Mouse (Mus musculus) cerebellum, adult 9-11 months (tissue): Measurements from ENCODE around the gene Olfr984.

ENCODE experiments used
- DNase-seq: peaks from one replicate; pipeline ENCODE4 v3.0.0; 2022

Olfr984 gene

DNA sequence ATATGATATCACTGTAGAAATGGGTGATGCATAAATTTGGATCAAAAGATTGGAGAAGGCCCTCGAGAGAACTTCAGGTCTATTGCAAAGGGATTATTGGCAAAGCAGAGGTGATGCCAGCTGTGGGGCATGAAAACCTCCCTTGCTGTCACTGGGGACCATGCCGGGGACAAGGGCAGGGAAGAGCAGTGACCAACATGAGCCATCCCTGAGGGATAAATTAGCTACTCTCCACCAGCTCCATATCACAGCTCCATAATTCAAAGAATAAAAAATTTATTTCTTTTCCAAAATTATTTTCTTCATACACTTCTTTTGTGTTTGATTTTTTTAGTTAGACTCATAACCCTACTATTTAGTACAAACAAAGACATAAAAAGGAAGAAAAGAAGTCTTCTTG is at the start of gene Olfr984:
Gene Olfr984 (minus strand): TSS at position 101 of the 400 bp plus-strand sequence.
- no peak for DNase-seq

DNA sequence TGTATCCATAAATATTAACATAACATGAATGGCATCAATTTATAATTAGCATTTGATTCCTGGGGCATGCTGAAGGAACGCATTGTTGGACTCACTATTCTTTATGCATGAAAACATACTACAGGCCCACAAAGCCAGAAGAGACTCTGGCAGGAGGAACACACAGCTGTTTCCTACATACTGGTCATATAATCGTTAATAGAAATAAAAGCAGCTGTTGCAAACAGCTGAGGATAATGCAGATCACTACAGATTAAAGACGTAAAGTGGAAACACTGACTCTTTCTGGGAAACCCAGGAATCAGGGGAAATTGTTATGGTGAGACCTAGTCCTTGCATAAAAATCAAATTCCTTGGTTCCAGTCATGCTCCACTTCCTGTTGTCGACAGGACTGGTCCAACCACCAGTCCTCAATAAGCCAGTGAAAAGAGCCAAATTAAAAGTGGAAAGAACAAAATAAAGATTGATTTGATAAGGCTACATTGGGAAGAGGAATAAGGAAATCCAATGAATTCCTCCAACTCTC is 41.2 kb upstream of the Olfr984 start:
- DNase-seq = no peak

DNA sequence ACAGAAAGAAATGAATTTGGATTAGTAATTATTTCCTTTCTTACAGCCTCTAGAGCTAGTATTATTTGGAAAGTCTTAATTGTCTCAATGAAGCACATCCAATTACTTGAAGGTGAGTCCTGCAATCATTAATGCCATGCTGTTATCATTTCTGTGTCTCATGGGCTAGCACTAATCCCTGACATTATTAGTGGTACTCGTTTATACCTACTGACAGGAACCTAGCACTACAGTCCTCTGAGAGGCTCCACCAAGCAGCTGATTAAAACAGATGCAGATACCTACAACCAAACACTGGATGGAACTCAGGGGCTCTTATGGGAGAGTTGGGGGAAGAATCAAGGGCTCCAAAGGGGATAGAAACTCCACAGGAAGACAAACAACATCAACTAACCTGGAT is 27.5 kb upstream of the Olfr984 start:
- DNase-seq = no peak

DNA sequence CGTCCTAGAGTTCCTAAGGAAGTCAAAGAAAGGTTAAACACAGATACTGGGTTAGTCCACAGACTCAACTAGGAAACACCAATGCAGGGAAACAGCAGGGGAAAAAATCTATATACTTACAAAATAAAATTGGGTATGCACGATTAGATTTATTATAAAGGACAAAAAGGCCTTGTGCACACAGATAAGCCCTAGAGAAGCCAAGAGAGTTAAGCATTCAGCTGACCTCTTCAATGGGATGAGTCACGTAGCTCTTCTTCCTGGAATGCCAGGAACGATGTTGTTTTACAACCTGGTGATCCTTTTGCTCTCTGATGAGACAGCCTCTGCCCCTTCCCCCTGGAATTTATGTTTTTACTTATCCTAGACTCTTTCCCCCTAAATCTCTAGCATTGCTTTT is 25.5 kb upstream of the Olfr984 start:
- no peak for DNase-seq

DNA sequence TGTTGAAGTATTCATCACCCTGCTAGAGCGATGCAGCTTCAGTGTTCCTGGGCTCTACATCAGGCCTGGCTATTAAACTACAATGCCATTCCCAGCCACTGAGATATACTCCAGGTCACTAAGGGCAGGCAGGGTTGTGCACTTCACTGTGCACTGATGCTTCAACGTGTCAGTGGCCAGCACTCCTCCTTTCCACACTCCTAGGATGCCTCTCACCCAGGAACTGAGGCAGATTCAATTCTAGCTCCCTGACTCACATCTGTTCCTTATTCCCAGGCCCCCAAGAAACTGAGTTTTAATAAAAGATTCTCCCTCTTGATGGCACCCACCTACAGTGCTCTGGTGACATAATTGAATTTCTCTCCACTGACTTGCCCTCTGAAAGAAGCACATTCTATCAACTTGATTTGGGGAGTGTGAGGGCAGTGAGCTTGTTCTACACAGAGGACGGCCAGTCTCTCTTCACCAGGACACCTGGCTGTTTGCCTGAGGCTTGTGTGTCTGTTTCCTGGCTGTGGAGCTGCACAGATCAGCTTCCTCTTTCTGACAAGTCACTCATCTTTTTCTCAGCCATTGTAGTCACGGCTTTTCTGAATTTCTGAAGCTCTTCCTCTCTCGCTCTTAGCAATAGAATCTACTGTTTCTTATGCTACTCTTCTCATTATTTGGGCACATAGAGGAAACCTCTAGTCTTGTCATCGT is 23.1 kb upstream of the Olfr984 start:
- DNase-seq = no peak

DNA sequence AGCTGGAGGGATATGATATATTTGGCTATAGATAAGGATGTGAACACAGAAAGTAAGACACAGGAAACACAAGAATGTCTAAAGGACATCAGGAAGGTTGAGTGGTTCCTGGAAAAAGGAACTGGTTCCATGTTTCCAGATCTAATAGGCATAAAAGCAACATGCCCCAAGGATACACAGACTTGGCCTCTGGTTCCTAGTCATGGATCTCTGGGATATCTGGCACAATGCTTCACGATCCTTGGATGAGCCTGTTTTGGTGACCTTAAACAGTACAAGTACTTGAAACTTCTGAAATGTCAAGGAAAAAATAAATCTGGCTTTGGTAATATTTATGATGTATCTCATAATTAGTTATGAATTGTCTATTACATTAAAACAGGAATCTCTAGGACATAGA is 16.6 kb upstream of the Olfr984 start:
- no peak for DNase-seq

DNA sequence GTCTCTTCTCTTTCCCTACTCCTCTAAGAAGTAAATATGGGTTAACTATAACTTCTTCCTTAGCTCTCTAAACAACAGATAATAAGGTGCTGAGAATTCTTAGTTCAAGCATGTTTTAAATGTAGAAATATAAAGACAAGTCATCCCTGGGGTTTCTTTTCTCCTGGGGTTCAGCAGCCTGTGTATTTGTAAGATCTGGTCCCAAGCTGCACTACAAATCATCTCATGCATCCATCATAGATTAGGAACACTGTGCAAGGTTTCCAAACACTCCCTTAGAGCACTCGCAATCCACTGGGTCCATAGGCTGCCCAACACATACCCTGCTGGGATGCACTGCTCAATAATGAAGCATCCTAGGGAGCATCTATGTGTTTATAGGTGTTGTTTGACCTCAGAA is 16.1 kb upstream of the Olfr984 start, which contains the start of gene Olfr985:
Gene Olfr985 (minus strand): TSS at position 101 of the 400 bp plus-strand sequence.
- DNase-seq = no peak

DNA sequence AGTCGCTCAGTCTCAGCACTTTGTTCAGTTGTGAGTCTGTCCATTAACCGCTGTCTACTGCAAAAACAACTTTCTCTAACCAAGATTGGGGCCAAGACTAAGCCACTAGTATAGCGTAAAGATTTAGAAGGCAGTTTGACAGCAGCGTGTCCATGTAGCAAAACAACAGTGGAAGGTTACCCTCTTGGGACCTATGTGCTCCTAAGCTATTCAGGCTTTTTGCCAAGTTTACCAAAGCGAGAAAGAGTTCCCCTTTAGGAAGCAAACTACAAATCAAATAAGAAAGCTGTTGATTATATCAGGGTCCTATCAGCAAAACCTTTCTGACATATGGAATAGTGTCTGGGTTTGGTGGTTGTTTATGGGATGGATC is 3.3 kb upstream of the Olfr984 start:
- DNase-seq = no peak

DNA sequence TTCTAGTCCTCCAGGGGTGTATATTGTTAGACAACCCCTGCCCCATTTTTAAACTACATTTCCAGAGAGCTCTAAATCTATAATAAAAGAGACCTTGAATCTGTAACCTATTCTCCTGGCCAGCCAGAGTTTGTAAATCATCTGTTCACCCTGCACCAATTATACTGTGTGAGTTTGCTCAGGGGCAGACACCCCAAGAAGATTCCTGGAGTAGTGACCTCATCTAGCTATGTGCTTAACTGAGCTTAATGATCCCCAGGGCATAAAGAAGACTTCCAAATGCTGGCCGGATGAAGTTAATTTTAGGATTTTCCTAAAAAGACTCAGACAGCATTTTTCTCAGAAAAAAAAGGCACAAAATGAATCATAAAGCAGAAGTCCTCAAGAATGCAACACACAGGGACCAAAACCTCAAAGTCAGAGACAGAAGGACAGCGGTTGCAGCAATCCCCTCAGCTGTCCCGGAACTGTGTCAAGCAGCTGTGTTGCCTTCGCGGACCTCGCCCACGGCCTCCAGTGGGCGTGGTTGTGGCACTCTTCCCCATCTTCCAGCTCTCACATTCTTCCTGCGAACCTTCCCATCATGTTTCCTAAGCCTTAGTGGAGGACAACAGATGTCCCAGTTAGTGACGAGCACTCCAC is 2.8 kb upstream of the Olfr984 start:
- DNase-seq = no peak

DNA sequence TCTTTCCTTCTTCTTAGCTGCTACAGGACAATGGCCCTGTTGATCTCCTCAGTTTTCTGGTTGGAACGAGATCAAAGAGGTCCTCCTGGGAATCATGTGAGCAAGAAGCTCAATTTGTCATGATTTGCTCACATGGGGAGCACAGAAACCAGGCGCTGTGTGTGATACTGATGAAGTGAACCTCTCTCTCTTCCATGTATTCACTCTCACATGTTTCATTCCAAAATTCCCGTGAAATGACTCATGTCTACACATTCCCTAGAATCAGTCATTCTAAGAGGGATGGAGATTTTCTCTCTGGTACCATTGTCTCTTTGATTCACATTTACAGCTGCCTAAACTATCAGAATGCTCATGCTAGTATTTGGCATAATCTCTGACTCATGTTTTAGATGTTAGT is 19.2 kb downstream of the Olfr984 start:
- DNase-seq = no peak

DNA sequence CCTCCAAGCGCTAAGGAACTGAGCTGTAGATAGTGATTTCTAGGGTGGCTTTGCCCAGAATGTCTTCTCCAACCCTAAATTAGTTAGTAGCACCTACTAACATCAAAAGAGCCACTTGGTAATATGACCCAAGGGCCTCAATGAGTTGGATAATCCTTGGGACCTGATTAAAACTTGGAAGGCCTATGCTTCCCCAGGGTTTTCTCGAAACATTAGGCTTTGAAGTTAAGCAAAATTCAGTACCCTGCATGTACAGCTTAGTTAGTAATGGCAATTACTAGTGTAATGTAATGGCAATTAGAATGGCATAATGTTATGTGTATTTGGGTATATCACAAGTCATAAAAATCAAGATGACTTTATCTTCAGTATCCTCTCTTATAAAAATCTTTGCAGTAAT is 20.5 kb downstream of the Olfr984 start, which contains the start of gene Olfr983:
Gene Olfr983 (minus strand): TSS at position 101 of the 400 bp plus-strand sequence.
- DNase-seq = no peak

DNA sequence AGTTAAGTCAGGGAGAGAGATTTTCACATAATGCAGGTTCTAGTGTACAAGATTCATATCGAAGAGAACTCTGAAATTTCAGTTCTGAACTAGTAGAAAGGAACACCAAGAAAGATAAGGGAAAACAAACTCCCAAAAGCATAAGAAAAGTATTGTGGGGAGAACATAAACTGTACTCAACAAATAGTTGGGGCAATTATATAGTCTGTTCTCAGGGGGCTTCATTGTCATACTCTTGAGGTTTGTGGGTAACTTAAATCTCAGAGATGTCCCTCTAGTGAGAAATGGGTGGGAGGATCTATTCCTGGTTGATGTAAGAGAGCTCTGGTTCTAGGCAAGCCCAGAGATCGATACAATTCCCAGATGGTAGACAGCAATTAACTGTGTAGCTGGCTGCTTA is 40.5 kb downstream of the Olfr984 start, which contains the start of gene Olfr982:
Gene Olfr982 (plus strand): TSS at position 301 of the 400 bp plus-strand sequence.
- DNase-seq = no peak

DNA sequence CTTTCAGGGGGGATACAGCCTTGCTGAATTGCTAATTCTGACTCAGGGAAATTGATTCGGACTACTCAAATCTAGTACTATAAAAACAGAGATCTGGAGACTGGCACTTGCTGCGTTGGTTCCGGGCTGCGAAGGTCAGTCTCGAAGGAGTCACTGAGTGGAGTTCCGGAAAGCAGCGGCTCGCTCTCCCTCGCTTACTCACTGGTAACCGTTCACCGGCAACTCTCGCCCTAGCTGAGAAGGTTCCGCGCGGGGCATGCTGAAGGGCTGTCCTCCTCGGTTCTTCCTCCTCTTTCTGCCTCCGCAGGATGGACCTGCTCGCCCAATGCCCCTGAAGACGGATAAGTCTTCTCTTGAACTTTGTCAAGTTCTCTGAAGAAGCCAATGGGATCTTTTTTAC is 63.9 kb downstream of the Olfr984 start:
- DNase-seq = no peak
